Mouse (Mus musculus) heart, adult 11 months (tissue): ENCODE results near the gene Gm9844.

Source experiments
- DNase-seq: peaks from one replicate; pipeline ENCODE4 v3.0.0; 2022

Gm9844 gene

GRCm38 (mm10) chr7:24861913-24862312 lies at the start of gene Gm9844:
Gm9844 (plus strand) TSS chr7:24862213.
- DNase-seq: no peak

GRCm38 (mm10) chr7:24817502-24817901 lies 44.5 kb upstream of the Gm9844 start:
- DNase-seq: peak; percentile 82

GRCm38 (mm10) chr7:24824452-24824851 lies 37.6 kb upstream of the Gm9844 start:
- no peak for DNase-seq

DNA sequence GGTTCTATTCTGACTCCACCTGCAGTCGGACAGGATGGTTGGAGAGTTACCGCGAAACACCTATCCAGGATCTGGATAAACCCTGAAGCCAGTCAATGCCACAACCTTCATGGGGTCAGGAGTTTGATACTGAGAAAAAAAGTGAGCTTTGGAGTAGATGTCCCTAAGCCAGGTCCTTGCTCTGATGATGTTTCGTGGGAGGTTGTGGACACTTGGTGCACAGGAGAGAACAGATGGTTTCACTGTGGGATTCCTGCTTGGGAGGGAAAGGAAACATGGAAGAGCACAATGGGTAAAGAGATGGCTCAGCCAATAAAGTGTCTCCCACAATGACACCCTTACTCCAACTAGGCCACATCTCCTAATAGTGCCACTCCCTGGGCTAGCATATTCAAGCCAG lies 34.8 kb upstream of the Gm9844 start:
- peak; percentile 71 for DNase-seq

- DNase-seq: peak; percentile 83
These were observed 23.1 kb upstream of the Gm9844 start for GRCm38 (mm10) chr7:24838732-24839409.

DNA sequence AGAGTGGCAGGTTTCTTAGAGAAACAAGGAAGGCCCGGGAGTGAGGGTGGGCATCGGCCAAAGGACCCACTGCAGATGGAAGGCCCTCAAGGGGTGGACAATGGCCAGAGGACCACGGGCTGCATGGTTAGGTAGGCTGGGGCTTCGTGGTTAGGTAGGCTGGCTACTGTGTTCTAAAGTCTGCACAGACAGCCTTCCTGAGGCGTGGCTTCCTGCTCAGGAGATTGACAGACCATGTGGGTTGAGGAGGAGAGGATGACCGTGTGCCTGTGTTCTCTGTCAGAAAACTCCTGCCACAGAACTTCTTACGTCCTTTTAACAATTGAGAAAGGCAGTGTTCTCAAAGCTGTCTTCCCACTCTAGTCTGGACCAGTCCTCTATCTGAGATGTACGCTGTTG lies 22.6 kb upstream of the Gm9844 start:
- peak; percentile 80 for DNase-seq

DNA sequence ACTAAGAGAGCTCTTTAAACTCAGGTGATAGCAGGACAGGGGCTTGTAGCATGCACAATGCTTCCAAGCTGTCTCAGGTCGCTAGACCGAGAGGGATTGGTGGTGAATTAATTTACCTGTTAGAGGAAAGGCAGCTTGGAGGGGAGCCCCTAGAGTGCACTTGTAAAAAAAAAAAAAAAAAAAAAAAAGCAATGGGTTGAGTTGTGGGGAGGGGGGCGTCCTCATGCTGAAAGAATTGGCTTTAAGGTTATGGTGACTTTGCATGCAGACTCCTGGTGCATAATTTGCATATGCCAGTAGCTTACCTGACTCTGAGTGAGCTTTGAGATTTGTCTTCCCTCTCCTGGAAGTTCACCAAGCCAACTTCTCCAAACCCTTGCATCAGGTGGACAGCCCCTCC lies 21.7 kb upstream of the Gm9844 start:
- DNase-seq: no peak

- peak; percentile 72 for DNase-seq
These were observed 21.0 kb upstream of the Gm9844 start for GRCm38 (mm10) chr7:24841009-24841408.

- DNase-seq: peak; percentile 22
These were observed 17.9 kb upstream of the Gm9844 start for GRCm38 (mm10) chr7:24844144-24844543.

DNA sequence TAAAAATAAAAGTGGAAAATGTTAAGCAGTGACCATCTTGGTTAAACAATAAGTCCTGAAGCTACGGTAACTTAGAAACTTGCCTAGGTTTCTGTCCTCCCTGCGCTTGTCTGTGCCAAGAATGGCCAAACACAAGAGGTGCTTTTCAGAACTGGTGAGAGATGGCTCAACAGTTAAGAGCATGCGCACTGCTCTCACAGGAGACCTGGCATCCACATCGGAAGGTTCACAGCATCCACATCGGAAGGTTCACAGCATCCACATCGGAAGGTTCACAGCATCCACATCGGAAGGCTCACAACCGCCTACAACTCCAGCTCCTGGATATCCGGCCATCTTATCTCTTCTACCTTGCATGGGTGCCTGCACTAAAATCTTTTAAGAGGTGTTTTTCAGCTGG lies 16.8 kb upstream of the Gm9844 start:
- peak; percentile 53 for DNase-seq

- peak; percentile 63 for DNase-seq
These were observed 16.3 kb upstream of the Gm9844 start for GRCm38 (mm10) chr7:24845713-24846112.

- peak; percentile 6 for DNase-seq
These were observed 15.4 kb upstream of the Gm9844 start for GRCm38 (mm10) chr7:24846576-24846975.

DNA sequence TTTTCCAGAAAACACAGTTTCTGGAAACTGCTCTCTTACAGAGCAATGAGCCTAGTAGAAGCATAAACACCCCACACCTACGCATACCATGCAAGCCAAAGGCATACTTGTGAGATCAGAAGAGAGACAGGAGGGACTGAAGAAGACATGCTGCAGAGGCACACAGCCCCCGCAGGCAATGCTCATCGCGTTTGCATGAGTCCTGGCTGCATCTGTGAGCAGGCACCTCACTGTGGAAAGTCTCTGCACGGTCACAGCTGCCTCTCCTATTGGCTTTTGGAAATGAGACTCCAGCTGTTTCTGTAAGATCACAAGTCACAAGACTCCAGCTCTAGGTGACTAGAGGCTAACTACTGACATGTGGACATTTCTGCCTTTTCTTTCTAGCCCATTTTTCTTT lies 11.9 kb upstream of the Gm9844 start:
- DNase-seq: peak; percentile 87

DNA sequence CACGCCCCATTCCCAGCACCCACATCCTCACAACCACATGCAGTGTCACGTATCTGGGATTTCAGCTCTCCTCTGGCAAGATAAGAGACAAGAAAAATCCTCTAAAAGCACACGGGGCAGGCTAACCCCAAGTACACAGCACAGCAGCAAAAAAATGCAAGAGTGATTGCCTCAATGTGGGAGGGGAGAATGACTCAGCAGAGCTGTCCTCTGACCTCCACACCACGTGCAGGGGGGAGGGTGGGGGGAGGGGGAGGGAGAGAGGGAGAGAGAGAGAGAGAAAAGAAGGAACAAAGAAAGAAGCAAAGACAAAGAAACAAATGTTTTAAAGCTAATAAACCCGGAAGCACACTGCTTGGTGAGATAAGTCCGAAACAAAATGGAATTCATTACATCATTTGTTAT lies 11.1 kb upstream of the Gm9844 start:
- peak; percentile 91 for DNase-seq

- peak; percentile 61 for DNase-seq
These were observed 10.3 kb upstream of the Gm9844 start for GRCm38 (mm10) chr7:24851596-24852325.

DNA sequence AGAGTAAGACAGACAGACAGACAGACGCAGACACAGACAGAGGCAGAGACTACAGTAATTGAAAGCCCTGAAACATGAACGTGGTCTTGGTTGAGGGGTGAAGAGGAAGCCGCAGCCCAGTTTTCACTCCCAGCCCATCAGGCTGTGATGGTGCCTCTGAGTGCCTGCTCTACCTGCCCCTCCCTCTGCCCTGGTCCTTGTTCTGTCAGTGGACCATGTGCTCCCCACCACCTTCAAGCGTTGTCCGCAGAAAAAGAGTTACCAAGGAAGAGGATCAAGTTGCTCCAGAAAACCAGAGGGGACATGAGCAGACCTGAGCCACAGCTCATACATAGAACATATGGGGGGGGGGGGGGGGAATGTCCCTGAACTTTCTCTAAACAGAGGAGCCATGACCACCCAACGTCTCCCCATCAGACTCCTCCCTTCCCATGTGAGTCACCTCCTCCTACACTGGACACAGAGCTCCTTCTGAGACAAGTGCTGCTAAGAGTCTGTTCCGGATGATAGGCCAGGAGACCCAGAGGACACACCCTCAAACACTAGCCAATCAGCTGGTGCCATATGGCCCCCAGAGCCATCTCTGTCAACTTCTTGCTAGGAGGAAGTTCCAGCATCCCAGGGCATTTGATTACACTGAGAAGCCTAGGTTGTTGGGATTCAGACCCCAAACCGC lies 9.3 kb upstream of the Gm9844 start:
- DNase-seq: peak; percentile 74

GRCm38 (mm10) chr7:24853233-24853563 lies 8.8 kb upstream of the Gm9844 start:
- peak; percentile 68 for DNase-seq

GRCm38 (mm10) chr7:24853695-24854094 lies 8.3 kb upstream of the Gm9844 start:
- peak; percentile 61 for DNase-seq

DNA sequence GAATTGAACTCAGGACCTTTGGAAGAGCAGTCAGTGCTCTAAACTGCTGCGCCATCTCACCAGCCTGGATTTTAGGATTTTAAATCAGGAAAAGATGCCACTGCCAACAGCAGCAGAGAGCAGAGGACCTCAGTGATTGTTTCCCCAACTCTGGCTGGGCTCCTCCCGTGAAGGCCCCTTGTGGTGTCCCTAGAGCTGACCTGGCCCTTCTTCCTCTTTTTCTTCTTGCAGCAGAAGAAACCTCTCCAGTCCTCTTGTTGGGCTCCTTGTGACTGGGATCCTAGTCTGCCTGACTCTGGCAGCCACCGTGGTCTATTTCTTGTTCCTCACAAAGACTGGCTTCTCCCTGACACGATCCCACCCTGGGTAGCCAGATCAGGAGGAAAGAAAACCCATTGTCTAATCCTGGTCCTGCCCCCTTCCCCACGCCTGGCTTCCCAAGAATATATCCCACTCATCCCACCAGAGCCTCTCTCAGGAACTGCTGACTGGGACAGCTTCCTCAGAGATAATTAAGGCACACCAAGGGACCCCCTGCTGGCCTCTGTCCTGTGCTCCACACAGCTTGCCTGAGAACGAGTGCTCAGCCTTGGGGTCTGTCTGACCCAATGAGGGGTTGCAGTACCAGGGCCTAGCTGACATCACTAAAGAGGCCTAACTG lies 5.4 kb upstream of the Gm9844 start:
- peak; percentile 86 for DNase-seq

- DNase-seq: no peak
These were observed 2.8 kb upstream of the Gm9844 start for GRCm38 (mm10) chr7:24859234-24859633.

GRCm38 (mm10) chr7:24862853-24863252 lies 840 bp downstream of the Gm9844 start:
- no peak for DNase-seq

- DNase-seq: no peak
These were observed 2.1 kb downstream of the Gm9844 start for GRCm38 (mm10) chr7:24864156-24864555.

GRCm38 (mm10) chr7:24869080-24869479 lies 7.1 kb downstream of the Gm9844 start:
- DNase-seq: no peak
